Mouse (Mus musculus) spleen, adult 18-20 months (tissue): ENCODE data around the gene S100a3.

Source experiments
- DNase-seq, 2 experiments: peaks; one replicate each; pipeline ENCODE4 v3.0.0; 2022; ENCODE audit warnings: mixed read lengths in 2 of 2

Gene S100a3

GRCm38 (mm10) chr3:90560008-90560628, at the start of gene S100a3:
Gene S100a3, plus strand, starts transcription at chr3:90560578.
- DNase-seq: no peak

GRCm38 (mm10) chr3:90512276-90512675, 48.1 kb upstream of the S100a3 start:
- DNase-seq: no peak

- DNase-seq: no peak
Observed at GRCm38 (mm10) chr3:90512948-90513642, 47.3 kb upstream of the S100a3 start.

- peak in 1 of 2 experiments; percentile 29 for DNase-seq
Observed at GRCm38 (mm10) chr3:90513796-90514590, 46.4 kb upstream of the S100a3 start, which contains the start of the genes S100a1 and S100a13. Gene S100a1, minus strand, starts transcription at chr3:90514392. Gene S100a13, plus strand, starts transcription at chr3:90514435.

- peak; percentile 46 to 61 for DNase-seq
Observed at GRCm38 (mm10) chr3:90514691-90515090, 45.7 kb upstream of the S100a3 start.

- DNase-seq: no peak
Observed at GRCm38 (mm10) chr3:90515242-90515641, 45.1 kb upstream of the S100a3 start.

GRCm38 (mm10) chr3:90515789-90516188, 44.6 kb upstream of the S100a3 start:
- no peak for DNase-seq

- no peak for DNase-seq
Observed at GRCm38 (mm10) chr3:90517711-90518110, 42.7 kb upstream of the S100a3 start.

GRCm38 (mm10) chr3:90525421-90525820, 35.0 kb upstream of the S100a3 start:
- no peak for DNase-seq

GRCm38 (mm10) chr3:90526076-90526475, 34.3 kb upstream of the S100a3 start:
- no peak for DNase-seq

GRCm38 (mm10) chr3:90526580-90526979, 33.8 kb upstream of the S100a3 start, which contains the start of gene S100a14:
Gene S100a14, plus strand, starts transcription at chr3:90526856.
- DNase-seq: no peak

- no peak for DNase-seq
Observed at GRCm38 (mm10) chr3:90527291-90527873, 33.0 kb upstream of the S100a3 start.

GRCm38 (mm10) chr3:90531713-90532112, 28.7 kb upstream of the S100a3 start:
- DNase-seq: no peak

- DNase-seq: no peak
Observed at GRCm38 (mm10) chr3:90535446-90535845, 24.9 kb upstream of the S100a3 start.

GRCm38 (mm10) chr3:90537141-90537904, 23.1 kb upstream of the S100a3 start, which contains the start of gene S100a16:
Gene S100a16, plus strand, starts transcription at chr3:90537254.
- DNase-seq: no peak

- no peak for DNase-seq
Observed at GRCm38 (mm10) chr3:90537905-90538296, 22.5 kb upstream of the S100a3 start.

- DNase-seq: no peak
Observed at GRCm38 (mm10) chr3:90540904-90541303, 19.5 kb upstream of the S100a3 start.

- DNase-seq: no peak
Observed at GRCm38 (mm10) chr3:90549676-90550420, 10.5 kb upstream of the S100a3 start.

GRCm38 (mm10) chr3:90550421-90550790, 10.0 kb upstream of the S100a3 start:
- no peak for DNase-seq

GRCm38 (mm10) chr3:90552231-90552630, 8.1 kb upstream of the S100a3 start:
- no peak for DNase-seq

GRCm38 (mm10) chr3:90555954-90556353, 4.4 kb upstream of the S100a3 start:
- no peak for DNase-seq
